Mouse (Mus musculus): ENCODE results near the gene Eef1akmt2.

- TF ChIP-seq CTCF (IDR thresholded peaks at IDR 0.05; ENCODE audit: borderline replicate concordance, insufficient read depth, low read length): no peak
- no peak for TF ChIP-seq POLR2A (IDR thresholded peaks at IDR 0.05; ENCODE audit: low read depth, low read length)
Observed at GRCm38 (mm10) chr7:132842455-132842854, 10.0 kb downstream of the Eef1akmt2 start.
